Mouse (Mus musculus) ovary, postnatal 10 days (tissue): ENCODE results near the gene Txndc2.
A peak's percentile ranks its signal among the peaks of the same experiment; 100 is the strongest.

Source experiments
- DNase-seq: peaks from one replicate; pipeline ENCODE4 v3.0.0; 2022; ENCODE audit warnings: low spot score

Txndc2 gene

DNA sequence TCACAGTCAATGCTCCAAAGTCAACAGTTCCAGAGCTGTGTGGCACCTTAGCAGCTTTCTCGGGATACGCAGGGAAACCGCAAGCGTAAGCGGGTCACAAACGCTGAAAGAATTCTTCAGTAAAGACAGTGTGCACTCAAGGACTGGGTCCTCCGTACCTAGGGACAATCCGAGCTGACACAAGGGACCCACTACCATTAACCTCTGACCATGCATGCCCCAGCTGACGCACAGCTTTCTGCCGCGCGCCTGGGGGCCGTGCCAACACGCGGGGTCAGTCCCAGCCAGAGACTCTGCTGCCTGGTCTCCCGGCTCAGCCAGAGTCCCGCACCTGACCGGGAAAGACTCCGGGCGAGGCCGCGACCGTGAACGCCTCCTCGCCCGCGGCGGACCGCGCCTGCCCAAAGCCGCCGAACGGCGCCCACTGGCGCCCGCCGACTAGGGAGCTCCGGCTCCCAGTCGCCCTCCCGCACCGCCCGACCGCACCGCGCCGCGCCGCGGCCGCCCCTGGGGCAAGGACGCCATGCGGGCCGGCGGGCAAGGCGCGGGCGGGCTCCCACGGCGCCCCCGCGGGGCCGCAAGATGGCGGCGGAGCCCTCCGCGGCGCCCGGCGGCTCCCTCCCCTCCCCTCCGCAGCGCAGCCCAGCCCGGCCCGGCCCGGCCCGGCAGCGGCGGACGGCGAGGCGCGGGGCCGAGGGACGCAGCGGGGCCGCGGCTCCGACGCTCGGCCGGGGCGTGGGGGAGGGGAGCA lies 29.4 kb downstream of the Txndc2 start:
- peak; percentile 15 for DNase-seq

DNA sequence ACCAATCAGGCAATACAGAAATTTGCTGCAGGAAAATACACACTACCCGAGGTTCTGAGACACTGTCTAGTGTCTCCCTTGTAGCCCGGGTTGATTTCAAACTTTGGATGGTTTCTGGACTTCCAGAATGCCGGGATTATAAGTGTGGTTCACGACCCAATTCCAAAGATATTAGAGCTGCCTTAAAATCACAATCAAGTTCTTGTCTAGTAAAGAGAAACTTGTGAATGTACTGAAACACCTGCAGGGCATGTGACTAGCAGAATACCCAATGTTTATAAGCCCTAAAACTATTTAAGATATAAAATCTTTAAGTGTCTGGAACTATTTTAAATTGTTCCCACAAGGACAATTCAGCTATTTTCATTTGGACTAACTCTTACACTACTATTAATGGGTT lies 30.2 kb downstream of the Txndc2 start:
- DNase-seq, result no peak

DNA sequence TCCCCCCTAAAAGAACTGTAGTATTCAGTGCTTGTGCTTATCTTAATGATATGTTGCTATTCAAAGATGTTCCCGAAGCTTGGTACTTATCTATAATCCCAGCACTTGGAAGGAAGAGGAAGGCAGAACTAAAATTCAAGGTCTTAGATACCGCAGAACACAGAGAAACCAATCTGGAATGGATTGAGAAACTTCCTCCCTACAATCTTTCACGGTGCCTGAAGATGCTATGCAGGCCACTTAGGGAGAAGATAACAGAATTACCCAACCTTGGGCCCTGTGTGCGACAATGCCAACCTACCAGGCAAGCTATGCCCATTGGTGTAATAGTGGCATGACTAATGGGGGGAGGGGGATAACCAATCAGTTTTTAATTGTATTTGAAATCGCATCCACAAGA lies 33.2 kb downstream of the Txndc2 start:
- no peak for DNase-seq

DNA sequence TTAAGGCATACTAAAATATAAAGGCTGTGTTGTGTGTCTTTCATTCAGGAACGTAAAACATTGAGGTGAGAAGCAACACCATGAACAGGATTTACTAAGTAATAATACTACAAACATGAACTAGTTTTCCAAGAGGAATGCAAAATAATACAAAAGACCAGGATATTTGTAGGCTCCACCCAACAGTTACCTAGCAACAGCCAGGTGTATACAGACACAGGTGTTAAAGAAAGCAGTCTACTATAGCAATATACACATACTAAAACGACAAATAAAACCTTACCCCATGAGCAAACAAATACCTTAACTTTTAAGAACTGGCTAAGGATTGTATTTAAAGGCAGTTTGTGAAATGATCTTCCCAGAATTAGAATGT lies 33.7 kb downstream of the Txndc2 start:
- no peak for DNase-seq

DNA sequence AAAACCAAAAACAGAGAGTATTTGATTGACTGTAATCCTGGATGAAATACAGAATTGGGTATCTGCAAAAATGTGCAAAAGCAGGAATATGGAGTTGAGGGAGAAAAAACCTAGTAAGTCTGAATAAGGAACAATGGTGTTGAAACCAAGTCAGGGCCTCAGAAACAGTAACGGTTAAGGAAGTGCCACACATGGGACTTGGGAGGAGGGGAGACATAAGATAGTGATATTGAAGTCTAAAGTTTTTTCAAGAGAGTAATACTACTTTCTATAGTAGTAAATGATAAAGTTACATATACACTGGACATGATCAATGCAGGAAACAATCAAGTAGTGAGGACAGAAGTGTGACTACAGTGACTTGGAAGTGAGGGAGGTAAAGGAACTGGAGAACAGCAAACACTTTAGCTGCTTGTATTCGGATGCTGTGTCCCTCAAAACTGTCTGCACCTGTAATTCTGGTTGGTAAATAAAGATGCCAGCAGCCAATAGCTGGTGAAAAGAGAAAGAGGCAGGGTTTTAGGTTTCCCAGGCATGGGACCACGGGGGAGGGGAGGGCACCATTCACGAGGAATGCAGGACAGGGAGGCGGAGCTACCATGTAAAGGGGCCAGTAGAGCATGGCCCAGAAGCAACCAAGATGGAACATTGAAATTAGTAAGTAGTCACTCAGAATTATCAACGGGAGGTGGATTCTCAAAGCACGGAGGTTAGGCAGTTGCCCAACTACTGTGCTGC lies 34.2 kb downstream of the Txndc2 start:
- no peak for DNase-seq

DNA sequence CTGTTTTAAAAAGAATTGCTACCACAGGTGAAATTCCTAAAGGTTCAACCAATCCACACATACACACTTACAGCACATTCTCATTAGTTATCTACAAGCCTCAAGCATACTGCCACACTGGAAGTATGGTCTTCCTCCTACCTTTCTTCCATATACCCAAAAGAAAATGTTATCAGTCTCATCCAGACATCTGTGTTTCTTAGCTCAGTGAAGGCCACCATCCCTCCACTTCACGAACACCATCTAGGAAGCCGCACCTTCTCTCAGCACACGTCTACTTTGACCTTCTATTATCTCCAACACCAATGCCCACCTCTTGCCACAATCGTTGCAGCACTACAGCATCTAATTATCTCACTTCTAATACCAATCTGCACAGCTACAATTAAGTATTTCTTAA lies 36.0 kb downstream of the Txndc2 start:
- no peak for DNase-seq

DNA sequence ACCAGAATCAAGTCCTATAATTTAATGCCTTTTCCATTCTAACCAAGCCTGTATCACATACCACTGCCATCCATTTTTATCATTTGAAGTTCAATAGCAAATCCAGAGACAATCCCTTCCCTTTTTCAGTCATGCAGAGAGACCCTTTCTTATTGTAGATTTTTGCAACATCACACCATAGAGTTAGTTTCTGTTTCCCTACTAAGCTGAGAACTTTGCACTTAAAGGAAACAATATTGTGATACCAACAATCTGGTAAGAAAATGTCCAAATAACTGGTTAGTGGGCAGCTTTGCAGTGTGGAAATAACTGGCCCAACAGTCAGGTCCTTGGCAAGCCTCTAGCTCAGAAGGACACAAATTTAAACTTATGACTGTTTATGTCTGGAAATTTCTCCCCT lies 37.1 kb downstream of the Txndc2 start:
- no peak for DNase-seq

DNA sequence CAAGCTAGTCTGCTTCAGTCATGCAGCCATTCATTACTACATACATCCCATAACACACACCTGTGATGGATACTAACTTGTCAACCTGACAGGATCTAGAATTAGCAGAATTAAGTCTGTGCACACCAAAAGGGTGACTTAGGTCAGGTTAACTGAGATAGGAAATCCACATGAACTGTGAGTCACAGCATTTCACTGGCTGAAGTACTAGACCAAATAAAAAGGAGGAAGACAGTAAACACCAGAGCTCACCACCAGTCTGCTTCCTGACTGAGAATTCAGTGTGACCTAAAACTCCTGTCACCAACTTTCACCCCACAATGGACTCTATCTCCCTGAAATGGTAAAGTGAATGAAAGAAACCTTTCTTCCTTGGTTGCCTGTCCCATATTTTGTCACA lies 37.7 kb downstream of the Txndc2 start:
- no peak for DNase-seq

DNA sequence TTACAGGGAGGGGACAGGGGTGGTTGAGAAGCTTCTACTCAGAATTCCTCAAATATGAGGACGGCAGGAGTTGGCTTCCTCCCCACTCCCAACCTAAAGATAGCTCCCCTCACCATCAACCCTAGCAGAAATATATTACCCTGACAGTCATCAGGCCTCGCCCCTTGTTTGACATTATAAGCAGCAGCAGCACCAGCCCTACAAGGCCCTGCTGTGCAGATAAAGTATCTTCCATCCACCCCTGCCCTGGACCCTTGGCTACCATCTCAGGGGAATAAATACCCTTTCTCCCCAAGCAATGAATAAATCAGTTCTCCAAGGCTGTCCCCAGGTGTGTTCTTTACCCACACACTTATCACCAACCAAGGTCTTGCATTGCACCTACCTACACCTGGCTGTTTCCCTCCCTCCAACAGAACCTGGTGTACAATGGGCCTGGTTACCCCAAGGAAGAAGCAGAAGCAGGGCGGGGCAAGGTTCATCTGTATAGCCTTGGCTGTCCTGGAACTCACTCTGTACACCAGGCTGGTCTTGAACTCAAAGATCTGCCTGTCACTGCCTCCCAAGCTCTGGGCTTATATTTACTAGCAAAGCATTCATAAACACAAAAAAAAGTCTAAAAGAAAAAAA lies 44.0 kb downstream of the Txndc2 start:
- DNase-seq, result no peak

DNA sequence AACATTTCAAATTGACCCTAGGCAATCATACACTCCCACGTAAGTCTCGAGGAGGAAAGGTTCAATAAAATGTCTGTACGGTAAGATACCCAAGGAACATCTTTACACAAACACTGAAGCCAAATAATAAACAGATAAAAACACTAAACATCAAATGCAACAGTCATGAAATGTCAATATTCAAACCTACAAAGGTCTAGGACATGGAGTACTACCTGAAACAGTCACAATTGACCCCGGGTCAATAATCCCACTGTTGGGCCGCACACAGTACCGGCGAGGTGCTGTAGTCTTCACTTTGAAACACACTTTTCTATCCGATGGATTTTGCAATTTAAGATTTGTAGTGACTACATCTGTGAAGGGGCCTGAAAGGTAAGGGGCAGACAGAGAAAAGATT lies 47.3 kb downstream of the Txndc2 start:
- DNase-seq, result no peak
